Mouse (Mus musculus) heart, embryonic 16.5 days (tissue): ENCODE results near the gene Il1rl2. TPM values are rescaled to one million over a fixed set of nuclear protein-coding genes. Genes with fewer than 3 reads are reported as not detected.
"Not testable (repeated sequence)": the region's sequence is repeated elsewhere in the genome, so short reads cannot be mapped to it uniquely, and the experiment has no call there.

Source experiments
- ATAC-seq: fragments of 200-750 bp; cut with Nextera tagmentation; replicated peaks from 2 replicates; pipeline ENCODE4 v1.8.0; 2017; ENCODE audit warnings: moderate number of reproducible peaks; ENCODE audit not compliant: insufficient read depth, low FRiP score; ENCODE audit errors: extremely low read depth
- H3K27ac ChIP-seq: fragments of 300-500 bp; sonication (generic); 2 replicates; pipeline ENCODE4 v1.5.1; 2014; ENCODE audit warnings: mild to moderate bottlenecking, low read length, control low read depth, moderate library complexity
- H3K27me3 ChIP-seq: fragments of 300-500 bp; sonication (generic); 2 replicates; pipeline ENCODE4 v1.6.1; 2014; ENCODE audit warnings: low read length, mixed read lengths; ENCODE audit not compliant: control insufficient read depth, insufficient read depth
- H3K36me3 ChIP-seq: fragments of 300-500 bp; sonication (generic); 2 replicates; pipeline ENCODE4 v1.6.1; 2014; ENCODE audit not compliant: control insufficient read depth, insufficient read depth
- H3K4me1 ChIP-seq: fragments of 300-500 bp; sonication (generic); 2 replicates; pipeline ENCODE4 v1.6.1; 2014; ENCODE audit warnings: low read length, mixed read lengths; ENCODE audit not compliant: control insufficient read depth, insufficient read depth
- H3K4me2 ChIP-seq: fragments of 300-500 bp; sonication (generic); 2 replicates; pipeline ENCODE4 v1.6.1; 2014; ENCODE audit warnings: low read depth, mild to moderate bottlenecking, control low read depth, low read length
- H3K4me3 ChIP-seq: fragments of 300-500 bp; sonication (generic); 2 replicates; pipeline ENCODE4 v1.5.1; 2014; ENCODE audit warnings: mild to moderate bottlenecking, control low read depth, low read length
- H3K9ac ChIP-seq: fragments of 300-500 bp; sonication (generic); 2 replicates; pipeline ENCODE4 v1.6.1; 2014; ENCODE audit warnings: low read length, control low read depth
- H3K9me3 ChIP-seq: fragments of 300-500 bp; sonication (generic); replicated peaks from 2 replicates; pipeline ENCODE4 v1.6.1; 2016; ENCODE audit warnings: low read length; ENCODE audit not compliant: control insufficient read depth
- WGBS: fragments of 180-500 bp; shearing (Covaris S2); extraction: QIAGEN DNeasy Blood & Tissue Kit; methylation state at CpG from one replicate; pipeline ENCODE4 v1.1.7; 2014; 5-methylcytosine and 5-hydroxymethylcytosine counted together
- polyA plus RNA-seq: library from polyadenylated mRNA; unstranded; fragments of >200 nt; fragmentation: Nextera tagmentation; extraction: Ambion mirVana; gene quantifications from 2 replicates; pipeline ENCODE4 v1.2.1, GENCODE M21; 2015

The Il1rl2 gene
- polyA plus RNA-seq, 1 experiment from 2014 or later, result 5.2 TPM

GRCm38 (mm10) chr1:40290489-40291255 lies 33.7 kb upstream of the Il1rl2 start:
- Histone ChIP-seq H3K9me3 (no peaks in the 10 kb centered on the region), H3K4me1 (0 out of 2 replicates have a peak, but pooled peaks cover 2% of the 10 kb centered on the region), H3K27ac (no peak overlapping the region), H3K9ac (no peak overlapping the region), H3K4me2 (no peak overlapping the region), H3K36me3 (peaks cover 4% of the 10 kb centered on the region; the same call in 1 of the 2 replicates), H3K4me3 (no peak overlapping the region), H3K27me3 (no peaks in the 10 kb centered on the region)
- WGBS, result 79% methylated on average over 12 of the region's 12 CpGs
- ATAC-seq, result no peak

DNA sequence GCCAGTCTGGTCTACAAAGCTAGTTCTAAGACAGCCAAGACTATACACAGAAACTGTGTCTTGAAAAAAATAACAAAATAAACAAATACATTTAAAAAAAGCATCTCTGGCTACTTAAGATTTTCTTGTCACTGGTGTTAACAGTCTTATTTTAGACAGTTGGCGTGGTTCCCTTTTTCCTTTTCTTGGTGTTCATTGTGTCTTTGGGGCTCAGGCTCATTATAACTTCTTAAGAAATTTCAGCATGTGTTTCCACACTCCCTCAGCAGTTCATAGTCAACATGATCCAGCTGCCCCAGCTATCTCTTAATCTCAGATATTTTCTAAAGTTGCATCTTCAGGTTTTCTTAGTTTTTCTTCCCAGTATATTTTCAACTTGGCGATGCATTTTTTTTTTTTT lies 32.2 kb upstream of the Il1rl2 start:
- Histone ChIP-seq H3K27ac (no peak overlapping the region), H3K27me3 (no peaks in the 10 kb centered on the region), H3K9me3 (no peaks in the 10 kb centered on the region), H3K4me1 (0 out of 2 replicates have a peak, but pooled peaks cover 2% of the 10 kb centered on the region), H3K9ac (no peak overlapping the region), H3K4me3 (no peak overlapping the region), H3K36me3 (peaks cover 4% of the 10 kb centered on the region; the same call in 1 of the 2 replicates), H3K4me2 (no peak overlapping the region)
- WGBS, result 87% methylated on average over 2 of the region's 2 CpGs
- no peak for ATAC-seq

GRCm38 (mm10) chr1:40293891-40294290 lies 30.5 kb upstream of the Il1rl2 start:
- Histone ChIP-seq H3K27me3 (no peaks in the 10 kb centered on the region), H3K9ac (no peak overlapping the region), H3K36me3 (peaks cover 4% of the 10 kb centered on the region; the same call in 1 of the 2 replicates), H3K4me1 (no peaks in the 10 kb centered on the region), H3K4me2 (no peak overlapping the region), H3K27ac (no peak overlapping the region), H3K9me3 (no peaks in the 10 kb centered on the region), H3K4me3 (no peak overlapping the region)
- no peak for ATAC-seq
- 96% methylated on average over 7 of the region's 7 CpGs for WGBS

DNA sequence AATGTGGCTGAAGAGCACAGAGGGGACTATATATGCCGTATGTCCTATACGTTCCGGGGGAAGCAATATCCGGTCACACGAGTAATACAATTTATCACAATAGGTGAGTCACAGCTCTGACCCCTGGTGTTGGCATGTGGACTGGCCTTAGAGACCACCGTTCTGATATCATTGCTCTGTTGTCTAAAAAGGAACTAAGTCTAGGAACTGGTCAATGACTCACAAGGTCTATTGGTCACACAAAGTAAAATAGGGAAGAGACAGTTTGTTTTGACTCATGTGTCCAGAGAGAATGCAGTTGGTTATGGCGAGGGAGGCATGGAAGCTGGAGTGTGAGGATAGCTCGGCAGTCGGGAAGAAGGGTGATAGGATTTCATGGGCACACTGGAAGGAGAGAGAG lies 29.6 kb upstream of the Il1rl2 start:
- WGBS, result 74% methylated on average over 9 of the region's 9 CpGs
- Histone ChIP-seq H3K4me1 (no peaks in the 10 kb centered on the region), H3K4me2 (no peak overlapping the region), H3K4me3 (no peak overlapping the region), H3K36me3 (peaks cover 4% of the 10 kb centered on the region; the same call in 1 of the 2 replicates), H3K27me3 (no peaks in the 10 kb centered on the region), H3K9me3 (no peaks in the 10 kb centered on the region), H3K27ac (no peak overlapping the region), H3K9ac (no peak overlapping the region)
- no peak for ATAC-seq

DNA sequence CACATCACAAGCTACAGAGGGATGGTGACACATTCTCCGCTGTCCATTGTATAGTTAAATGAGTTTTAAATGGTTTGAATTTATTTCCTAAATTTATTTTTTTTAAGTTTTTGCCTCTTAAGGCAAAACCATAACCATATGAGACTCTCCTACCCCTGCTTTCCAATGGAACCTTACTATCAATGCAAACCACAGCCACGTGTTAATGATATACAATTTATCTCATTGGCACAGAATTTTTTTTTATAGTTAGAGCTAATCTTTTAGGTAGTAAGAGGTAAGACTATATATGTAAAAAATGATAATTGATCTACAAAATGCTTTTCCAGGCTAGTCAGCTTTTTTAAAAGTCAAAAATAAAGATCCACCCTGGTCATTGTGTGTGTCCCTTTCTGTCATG lies 26.4 kb upstream of the Il1rl2 start:
- Histone ChIP-seq H3K9me3 (no peaks in the 10 kb centered on the region), H3K36me3 (peaks cover 4% of the 10 kb centered on the region; the same call in 1 of the 2 replicates), H3K9ac (no peak overlapping the region), H3K4me3 (no peak overlapping the region), H3K4me2 (no peak overlapping the region), H3K27me3 (no peaks in the 10 kb centered on the region), H3K27ac (no peak overlapping the region), H3K4me1 (no peaks in the 10 kb centered on the region)
- ATAC-seq, result no peak
- 82% methylated on average over 2 of the region's 2 CpGs for WGBS

DNA sequence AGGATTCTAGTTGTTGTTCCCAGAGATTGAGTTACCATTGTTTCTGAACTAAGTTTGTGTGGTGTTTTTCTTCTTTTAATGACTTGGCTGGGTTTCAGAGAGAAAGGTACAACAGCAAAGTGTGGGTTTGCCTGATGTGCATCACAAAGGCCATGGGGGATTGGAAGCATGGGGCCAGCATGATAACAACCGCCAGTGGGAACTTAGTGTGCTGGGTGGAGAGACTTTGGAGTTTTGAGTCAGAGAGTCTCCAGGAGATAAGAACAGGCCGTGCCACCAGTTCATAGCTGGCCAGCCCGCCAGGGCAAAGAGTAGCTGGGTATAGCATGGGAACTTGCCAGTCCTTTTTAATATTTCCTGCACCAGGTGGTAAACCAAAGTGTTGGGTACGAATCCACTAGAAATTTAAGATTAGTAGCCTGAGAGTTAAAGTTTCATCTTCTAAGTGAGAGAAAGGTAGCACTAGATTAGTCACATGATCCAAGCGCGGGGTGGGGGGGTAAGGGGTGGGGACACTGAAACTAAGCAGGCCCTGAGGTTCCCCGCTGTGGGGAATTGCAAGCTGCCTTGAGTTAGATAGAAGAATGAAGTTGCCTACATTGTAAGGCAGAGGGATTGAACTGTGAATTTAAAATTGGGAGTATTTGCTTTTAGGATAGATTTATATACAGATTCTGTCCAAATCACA lies 21.1 kb upstream of the Il1rl2 start:
- Histone ChIP-seq H3K9ac (no peak overlapping the region), H3K4me3 (no peak overlapping the region), H3K4me2 (no peak overlapping the region), H3K36me3 (no peaks in the 10 kb centered on the region), H3K4me1 (no peaks in the 10 kb centered on the region), H3K9me3 (no peaks in the 10 kb centered on the region), H3K27ac (no peak overlapping the region), H3K27me3 (no peaks in the 10 kb centered on the region)
- ATAC-seq, result no peak
- 62% methylated on average over 7 of the region's 7 CpGs for WGBS

- WGBS, result 84% methylated on average over 4 of the region's 4 CpGs
- not testable (repeated sequence) for H3K4me3 ChIP-seq, ATAC-seq, H3K9me3 ChIP-seq, H3K4me1 ChIP-seq, H3K27me3 ChIP-seq, H3K27ac ChIP-seq, H3K4me2 ChIP-seq, H3K9ac ChIP-seq, H3K36me3 ChIP-seq
Observed at GRCm38 (mm10) chr1:40304321-40304720, 20.1 kb upstream of the Il1rl2 start.

- Histone ChIP-seq H3K27me3 (no peaks in the 10 kb centered on the region), H3K4me3 (no peak overlapping the region), H3K36me3 (no peaks in the 10 kb centered on the region), H3K9ac (no peak overlapping the region), H3K27ac (no peak overlapping the region), H3K4me2 (no peak overlapping the region), H3K9me3 (no peaks in the 10 kb centered on the region), H3K4me1 (no peaks in the 10 kb centered on the region)
- WGBS, result 88% methylated on average over 2 of the region's 2 CpGs
- ATAC-seq, result no peak
Observed at GRCm38 (mm10) chr1:40306111-40306510, 18.3 kb upstream of the Il1rl2 start.

- H3K9ac ChIP-seq, result no peak overlapping the region
- WGBS, result 66% methylated on average over 3 of the region's 3 CpGs
- H3K36me3 ChIP-seq, result peaks cover 6% of the 10 kb centered on the region; the same call in 1 of the 2 replicates
- no peak for ATAC-seq
- H3K27ac ChIP-seq, result no peak overlapping the region
- no peak overlapping the region for H3K4me3 ChIP-seq
- H3K4me1 ChIP-seq, result no peaks in the 10 kb centered on the region
- H3K4me2 ChIP-seq, result no peak overlapping the region
- no peaks in the 10 kb centered on the region for H3K27me3 ChIP-seq
- H3K9me3 ChIP-seq, result no peaks in the 10 kb centered on the region
Observed at GRCm38 (mm10) chr1:40311123-40311522, 13.3 kb upstream of the Il1rl2 start.
